Mouse (Mus musculus): ENCODE measurements at regions not wholly inside any gene's neighbourhood (a gene's known extent, or its start where the extent isn't known, plus 50 kb on each side); places are given as distances from the start of the nearest gene placed in this dataset.

GRCm38 (mm10) chr2:128309541-128310030, 183.7 kb downstream of the Bcl2l11 start:
- no peak for DNase-seq

- DNase-seq, result peak; percentile 75
These were observed 184.2 kb downstream of the Bcl2l11 start for GRCm38 (mm10) chr2:128310081-128310480.

- peak; percentile 73 for DNase-seq
These were observed 186.3 kb downstream of the Bcl2l11 start for GRCm38 (mm10) chr2:128312084-128312594.

GRCm38 (mm10) chr2:128312659-128313581, 187.1 kb downstream of the Bcl2l11 start:
- DNase-seq, result no peak

- DNase-seq, result no peak
These were observed 187.7 kb downstream of the Bcl2l11 start for GRCm38 (mm10) chr2:128313582-128313918.

GRCm38 (mm10) chr2:128313948-128314347, 188.1 kb downstream of the Bcl2l11 start:
- DNase-seq, result no peak

- DNase-seq, result no peak
These were observed 190.7 kb downstream of the Bcl2l11 start for GRCm38 (mm10) chr2:128316516-128316915.

- DNase-seq, result no peak
These were observed 192.4 kb downstream of the Bcl2l11 start for GRCm38 (mm10) chr2:128318266-128318665.

GRCm38 (mm10) chr2:128318956-128319355, 193.1 kb downstream of the Bcl2l11 start:
- no peak for DNase-seq

- DNase-seq, result peak; percentile 54
These were observed 195.6 kb downstream of the Bcl2l11 start for GRCm38 (mm10) chr2:128321475-128321874.

GRCm38 (mm10) chr2:128324256-128325096, 198.6 kb downstream of the Bcl2l11 start:
- peak; percentile 52 for DNase-seq

- no peak for DNase-seq
These were observed 199.2 kb downstream of the Bcl2l11 start for GRCm38 (mm10) chr2:128325097-128325421.

- no peak for DNase-seq
These were observed 199.6 kb downstream of the Bcl2l11 start for GRCm38 (mm10) chr2:128325456-128325855.

GRCm38 (mm10) chr2:128330833-128331232, 205.0 kb downstream of the Bcl2l11 start:
- DNase-seq, result no peak

- DNase-seq, result no peak
These were observed 205.4 kb downstream of the Bcl2l11 start for GRCm38 (mm10) chr2:128331275-128331674.

GRCm38 (mm10) chr2:128331681-128332080, 205.8 kb downstream of the Bcl2l11 start:
- DNase-seq, result peak; percentile 15

- peak; percentile 22 for DNase-seq
These were observed 207.7 kb downstream of the Bcl2l11 start for GRCm38 (mm10) chr2:128333401-128334142.

GRCm38 (mm10) chr2:128334143-128334470, 208.3 kb downstream of the Bcl2l11 start:
- DNase-seq, result peak; percentile 33

GRCm38 (mm10) chr2:128334757-128335500, 209.1 kb downstream of the Bcl2l11 start:
- no peak for DNase-seq

GRCm38 (mm10) chr2:128337192-128337591, 211.4 kb downstream of the Bcl2l11 start:
- DNase-seq, result peak; percentile 80

GRCm38 (mm10) chr2:128337791-128338190, 212.0 kb downstream of the Bcl2l11 start:
- no peak for DNase-seq

- DNase-seq, result peak; percentile 42
These were observed 212.6 kb downstream of the Bcl2l11 start for GRCm38 (mm10) chr2:128338474-128338873.

Data from lung, postnatal 36 days (tissue).